Mouse (Mus musculus): ENCODE measurements around the gene Utp14b. TPM values are rescaled to one million over a fixed set of nuclear protein-coding genes. Genes with fewer than 3 reads are reported as not detected.

Utp14b gene
- polyA plus RNA-seq, 1 experiment from 2014 or later, result 0.97 TPM

DNA sequence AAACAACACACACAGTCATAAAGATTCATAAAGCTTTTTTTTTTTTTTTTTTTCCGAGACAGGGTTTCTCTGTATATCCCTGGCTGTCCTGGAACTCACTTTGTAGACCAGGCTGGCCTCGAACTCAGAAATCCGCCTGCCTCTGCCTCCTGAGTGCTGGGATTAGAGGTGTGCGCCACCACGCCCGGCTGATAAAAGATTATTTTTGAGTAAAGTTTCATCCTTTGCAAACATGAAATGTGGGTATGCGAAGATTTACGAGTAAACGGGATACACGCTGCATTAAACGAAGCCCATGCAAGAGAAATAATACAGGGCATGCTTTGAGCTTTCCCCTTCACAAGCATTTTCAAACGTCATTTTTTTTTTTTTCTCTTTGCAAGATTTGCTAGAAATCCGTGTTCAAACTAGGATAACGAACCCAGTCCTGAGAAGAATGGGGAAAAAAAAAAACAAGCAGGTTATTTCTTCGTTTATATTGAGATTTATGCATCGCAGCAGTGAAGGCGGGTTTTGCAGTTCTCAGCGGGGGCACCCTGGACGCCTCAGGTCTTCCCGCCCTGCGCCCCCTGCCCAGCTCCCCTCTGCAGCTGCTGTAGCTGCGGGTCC, 713 bp upstream of the Utp14b start:
- DNase-seq (ENCODE audit: low spot score), result no peak
- ATAC-seq, result no peak
- 29% methylated on average over 21 of the region's 22 CpGs for WGBS
- no peak for TF ChIP-seq CTCF (IDR thresholded peaks at IDR 0.05)
- no peaks in the 10 kb centered on the region for H3K36me3 ChIP-seq (ENCODE audit: insufficient read depth, low read length)
- H3K4me1 ChIP-seq (ENCODE audit: insufficient read depth, low read depth, low read length), result peaks cover 6% of the 10 kb centered on the region; the same call in 1 of the 2 replicates
- H3K9me3 ChIP-seq (ENCODE audit: low read length), result no peaks in the 10 kb centered on the region
- no peak overlapping the region for H3K9ac ChIP-seq (replicated peaks; ENCODE audit: low read depth)
- H3K4me2 ChIP-seq (replicated peaks; ENCODE audit: low read depth, low read length), result peak overlapping the region; percentile 96
- H3K27me3 ChIP-seq (replicated peaks; ENCODE audit: insufficient read depth, low read length), result no peaks in the 10 kb centered on the region
- H3K4me3 ChIP-seq (ENCODE audit: low read depth, low read length), result peak overlapping the region; percentile 85
- peak overlapping the region; percentile 26; the same call in 1 of the 2 replicates for H3K27ac ChIP-seq (ENCODE audit: low read length)

DNA sequence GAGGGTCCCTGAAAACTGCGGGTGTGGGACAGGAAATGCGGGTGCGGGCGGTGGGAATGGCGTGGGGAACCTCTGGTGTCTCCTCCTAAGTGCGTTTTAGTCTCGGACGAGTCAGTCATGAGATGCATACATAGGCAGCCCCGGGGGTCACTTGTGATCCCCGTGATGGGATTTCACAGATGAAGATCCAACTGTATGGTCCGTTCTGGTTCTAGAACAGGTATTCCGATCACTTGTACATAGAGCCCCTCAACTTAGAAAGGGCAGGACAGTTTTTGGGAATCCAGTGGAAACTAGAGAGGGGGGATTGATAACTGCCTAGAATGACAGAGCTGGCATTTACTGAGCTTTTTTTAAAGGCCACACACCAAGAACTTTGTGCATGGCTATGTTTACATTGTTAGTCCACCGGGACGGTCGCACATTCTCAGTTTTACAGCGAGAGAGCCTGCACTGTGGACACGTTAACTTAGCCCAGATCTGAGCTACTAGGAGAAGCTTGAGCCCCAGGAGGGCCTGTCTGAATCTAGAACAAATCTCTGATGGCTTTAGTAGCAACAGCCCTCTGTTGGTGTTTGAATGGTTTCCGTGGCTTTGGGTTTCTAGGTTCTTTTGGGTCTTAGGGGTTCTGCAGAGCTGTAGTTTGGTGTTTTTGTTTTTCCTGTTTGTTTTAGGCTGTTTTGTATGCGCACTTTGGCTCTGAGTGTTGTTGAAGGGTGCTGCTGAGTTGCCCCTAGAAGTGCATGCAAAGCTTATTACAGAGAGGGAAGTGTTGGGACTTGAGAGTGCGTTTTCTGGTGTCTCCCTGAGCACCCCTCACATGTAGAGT, 817 bp downstream of the Utp14b start:
- H3K4me2 ChIP-seq (replicated peaks; ENCODE audit: low read depth, low read length), result peak overlapping the region; percentile 96

DNA sequence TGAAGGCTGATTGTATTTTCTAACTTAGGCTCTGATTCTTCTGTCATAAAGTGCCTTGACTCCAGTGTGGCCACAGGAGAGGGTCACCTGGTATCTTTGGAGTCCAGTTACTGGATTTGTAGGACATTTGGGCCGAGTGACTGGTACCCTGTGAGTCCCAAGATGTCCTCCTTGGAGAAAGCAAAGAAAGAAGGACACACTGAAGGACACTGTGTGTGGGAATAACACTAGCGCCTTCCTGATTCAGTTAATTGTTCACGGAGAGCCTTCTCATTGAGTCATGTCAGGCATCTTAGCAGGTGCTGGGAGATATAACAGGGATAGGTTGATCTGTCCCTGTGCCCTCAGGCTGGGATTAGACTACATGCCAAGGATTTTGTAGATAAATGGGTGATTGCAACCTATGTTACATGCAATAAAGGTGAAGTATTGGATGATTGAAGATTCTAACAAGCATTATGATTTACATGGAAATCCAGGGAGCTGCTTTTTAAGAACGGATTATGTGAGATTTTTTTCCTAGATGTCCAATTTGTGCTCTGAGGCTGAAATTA, 1.5 kb downstream of the Utp14b start:
- no peaks in the 10 kb centered on the region for H3K9me3 ChIP-seq (ENCODE audit: low read length)
- peaks cover 6% of the 10 kb centered on the region; the same call in 1 of the 2 replicates for H3K4me1 ChIP-seq (ENCODE audit: insufficient read depth, low read depth, low read length)
- TF ChIP-seq EP300 (IDR thresholded peaks at IDR 0.05), result no peak
- no peak for TF ChIP-seq CTCF (IDR thresholded peaks at IDR 0.05)
- no peaks in the 10 kb centered on the region for H3K27me3 ChIP-seq (replicated peaks; ENCODE audit: insufficient read depth, low read length)
- peaks cover 1% of the 10 kb centered on the region; the same call in 1 of the 2 replicates for H3K36me3 ChIP-seq (ENCODE audit: insufficient read depth, low read length)
- no peak overlapping the region for H3K9ac ChIP-seq (replicated peaks; ENCODE audit: low read depth)
- peak overlapping the region; percentile 96 for H3K4me2 ChIP-seq (replicated peaks; ENCODE audit: low read depth, low read length)
- WGBS, result 50% methylated on average over 4 of the region's 4 CpGs
- H3K4me3 ChIP-seq (ENCODE audit: low read depth, low read length), result peak overlapping the region; percentile 85; the same call in 1 of the 2 replicates
- ATAC-seq (no peak), DNase-seq (ENCODE audit: low spot score) (no peak)
- H3K27ac ChIP-seq (ENCODE audit: low read length), result no peak overlapping the region

More for the DNA sequence above, 817 bp downstream of the Utp14b start:
- ATAC-seq, result no peak
- TF ChIP-seq CTCF (IDR thresholded peaks at IDR 0.05) (no peak), EP300 (IDR thresholded peaks at IDR 0.05) (no peak)
- Histone ChIP-seq H3K36me3 (ENCODE audit: insufficient read depth, low read length) (no peaks in the 10 kb centered on the region), H3K9ac (replicated peaks; ENCODE audit: low read depth) (peak overlapping the region; percentile 72), H3K4me1 (ENCODE audit: insufficient read depth, low read depth, low read length) (peaks cover 6% of the 10 kb centered on the region; the same call in 1 of the 2 replicates), H3K27ac (ENCODE audit: low read length) (peak overlapping the region; percentile 86), H3K4me3 (ENCODE audit: low read depth, low read length) (peak overlapping the region; percentile 85), H3K27me3 (replicated peaks; ENCODE audit: insufficient read depth, low read length) (no peaks in the 10 kb centered on the region), H3K9me3 (ENCODE audit: low read length) (no peaks in the 10 kb centered on the region)
- DNase-seq (ENCODE audit: low spot score), result peak; percentile 32
- WGBS, result 2% methylated on average over 20 of the region's 20 CpGs

DNA sequence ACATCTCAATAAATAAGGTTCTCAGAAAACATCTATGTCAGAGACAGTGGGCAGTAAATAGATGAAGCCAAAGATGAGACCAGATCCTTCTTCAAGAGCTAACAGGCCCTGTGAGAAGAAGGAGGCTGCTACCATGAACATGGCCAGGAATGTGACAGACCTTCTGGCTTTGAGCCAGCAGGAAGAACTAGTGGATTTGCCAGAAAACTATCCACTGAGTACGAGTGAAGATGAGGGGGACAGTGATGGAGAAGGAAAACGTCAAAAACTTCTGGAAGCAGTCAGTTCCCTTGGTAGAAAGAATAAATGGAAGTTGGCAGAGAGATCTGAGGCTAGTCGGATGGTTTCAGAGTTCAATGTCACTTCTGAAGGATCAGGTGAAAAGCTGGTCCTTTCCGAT, 6.5 kb downstream of the Utp14b start:
- no peak for TF ChIP-seq EP300 (IDR thresholded peaks at IDR 0.05)
- no peak for TF ChIP-seq CTCF (IDR thresholded peaks at IDR 0.05)
- Histone ChIP-seq H3K9ac (replicated peaks; ENCODE audit: low read depth) (no peak overlapping the region), H3K27me3 (replicated peaks; ENCODE audit: insufficient read depth, low read length) (no peaks in the 10 kb centered on the region), H3K9me3 (ENCODE audit: low read length) (no peaks in the 10 kb centered on the region), H3K27ac (ENCODE audit: low read length) (no peak overlapping the region), H3K4me2 (replicated peaks; ENCODE audit: low read depth, low read length) (no peak overlapping the region), H3K36me3 (ENCODE audit: insufficient read depth, low read length) (peaks cover 16% of the 10 kb centered on the region; the same call in 1 of the 2 replicates), H3K4me1 (ENCODE audit: insufficient read depth, low read depth, low read length) (peaks cover under 1% of the 10 kb centered on the region; the same call in 1 of the 2 replicates), H3K4me3 (ENCODE audit: low read depth, low read length) (no peak overlapping the region)
- no peak for DNase-seq (ENCODE audit: low spot score)
- WGBS, result 49% methylated on average over 4 of the region's 4 CpGs
- no peak for ATAC-seq

DNA sequence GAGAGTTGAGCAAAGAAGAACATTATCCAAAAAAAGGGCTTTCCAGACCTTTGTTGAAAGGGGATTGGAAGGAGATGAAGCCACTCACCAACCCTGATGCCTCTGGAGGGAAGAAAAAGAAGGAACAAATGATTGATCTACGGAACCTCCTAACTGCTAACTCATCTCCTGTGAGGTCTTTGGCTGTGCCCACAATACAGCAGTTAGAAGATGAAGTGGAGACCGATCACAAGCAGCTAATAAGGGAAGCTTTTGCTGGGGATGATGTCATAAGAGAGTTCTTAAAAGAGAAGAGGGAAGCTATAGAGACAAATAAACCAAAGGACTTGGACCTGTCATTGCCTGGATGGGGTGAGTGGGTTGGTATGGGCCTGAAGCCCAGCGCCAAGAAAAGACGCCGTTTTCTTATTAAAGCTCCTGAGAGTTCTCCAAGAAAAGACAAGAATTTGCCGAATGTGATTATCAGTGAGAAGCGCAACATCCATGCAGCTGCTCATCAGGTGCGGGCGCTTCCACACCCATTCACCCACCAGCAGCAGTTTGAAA, 8.2 kb downstream of the Utp14b start:
- TF ChIP-seq CTCF (IDR thresholded peaks at IDR 0.05) (no peak), EP300 (IDR thresholded peaks at IDR 0.05) (no peak)
- Histone ChIP-seq H3K9me3 (ENCODE audit: low read length) (no peaks in the 10 kb centered on the region), H3K9ac (replicated peaks; ENCODE audit: low read depth) (no peak overlapping the region), H3K4me3 (ENCODE audit: low read depth, low read length) (no peak overlapping the region), H3K36me3 (ENCODE audit: insufficient read depth, low read length) (peaks cover 16% of the 10 kb centered on the region; the same call in 1 of the 2 replicates), H3K27me3 (replicated peaks; ENCODE audit: insufficient read depth, low read length) (no peaks in the 10 kb centered on the region), H3K4me2 (replicated peaks; ENCODE audit: low read depth, low read length) (no peak overlapping the region), H3K4me1 (ENCODE audit: insufficient read depth, low read depth, low read length) (no peaks in the 10 kb centered on the region), H3K27ac (ENCODE audit: low read length) (no peak overlapping the region)
- no peak for DNase-seq (ENCODE audit: low spot score)
- ATAC-seq, result no peak
- WGBS, result 96% methylated on average over 9 of the region's 9 CpGs

DNA sequence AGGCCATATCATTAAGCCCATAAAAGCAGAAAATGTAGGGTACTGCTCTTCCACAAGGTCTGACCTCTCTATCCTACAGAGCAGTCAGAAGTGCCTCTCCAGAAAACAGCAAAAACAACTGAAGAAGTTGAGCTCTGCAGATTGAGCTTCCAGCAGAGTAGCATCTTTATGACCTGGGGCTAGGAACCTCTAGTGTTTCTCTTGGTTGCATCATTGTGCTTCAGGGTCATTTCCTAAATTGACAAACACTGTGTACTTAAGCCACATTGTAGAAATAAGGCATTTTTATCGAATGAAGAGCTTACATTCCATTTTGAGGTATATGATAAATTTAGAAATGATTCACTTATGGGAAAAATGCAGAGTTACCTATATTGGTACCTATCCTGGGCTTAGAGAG, 8.7 kb downstream of the Utp14b start:
- H3K4me1 ChIP-seq (ENCODE audit: insufficient read depth, low read depth, low read length), result no peaks in the 10 kb centered on the region
- no peak overlapping the region for H3K4me3 ChIP-seq (ENCODE audit: low read depth, low read length)
- H3K27me3 ChIP-seq (replicated peaks; ENCODE audit: insufficient read depth, low read length), result no peaks in the 10 kb centered on the region
- DNase-seq (ENCODE audit: low spot score) (no peak), ATAC-seq (no peak)
- no peak overlapping the region for H3K4me2 ChIP-seq (replicated peaks; ENCODE audit: low read depth, low read length)
- H3K27ac ChIP-seq (ENCODE audit: low read length), result no peak overlapping the region
- H3K9ac ChIP-seq (replicated peaks; ENCODE audit: low read depth), result no peak overlapping the region
- no peaks in the 10 kb centered on the region for H3K9me3 ChIP-seq (ENCODE audit: low read length)
- TF ChIP-seq CTCF (IDR thresholded peaks at IDR 0.05) (no peak), EP300 (IDR thresholded peaks at IDR 0.05) (no peak)
- peaks cover 16% of the 10 kb centered on the region; the same call in 1 of the 2 replicates for H3K36me3 ChIP-seq (ENCODE audit: insufficient read depth, low read length)
- 79% methylated on average over 1 of the region's 1 CpGs for WGBS

Measured in lung, postnatal 0 days (tissue).